10 mouse cellular contexts compared by ENCODE assay signal in genomic region chr13:47017259-47017658, GRCm38 (mm10). TPM values are rescaled to one million over a fixed set of nuclear protein-coding genes. Genes with fewer than 3 reads are reported as not detected.
DNase-seq lines count a peak whose midpoint lies in the region; ATAC-seq and TF ChIP-seq lines count a peak whose summit lies in the region.
"Had no signal": no experiment of that assay in that cellular context is flagged by ENCODE, and none has a peak within 500 bp of the region (broad histone marks: within the 10 kb centered on the region; RNA-seq: fewer than 3 reads in every experiment).

No protein-coding gene starts in this region.

- intact Hi-C loops in gastrocnemius, postnatal 14 days (cut with DNase I; ENCODE audit: low total_unique reads), result no loop called here

- no peaks in the 10 kb centered on the region for H3K9me3 ChIP-seq in liver, embryonic 14.5 days (ENCODE audit: control insufficient read depth, low read length)
- H3K9me3 ChIP-seq: neural tube, embryonic 12.5 days had no signal

- no peaks in the 10 kb centered on the region for H3K36me3 ChIP-seq in spleen, adult 2 months (ENCODE audit: control insufficient read depth, insufficient read depth, low read length)
- H3K36me3 ChIP-seq in liver, embryonic 14.5 days (replicated peaks; ENCODE audit: control insufficient read depth, insufficient read depth, low read depth), result no peaks in the 10 kb centered on the region
- H3K36me3 ChIP-seq: embryonic facial prominence, embryonic 12.5 days; neural tube, embryonic 12.5 days had no signal

- H3K4me3 ChIP-seq in spleen, adult 2 months (ENCODE audit: extremely low read depth, insufficient read depth, insufficient read length), result no peak overlapping the region
- no peak overlapping the region for H3K4me3 ChIP-seq in liver, embryonic 14.5 days (ENCODE audit: insufficient read depth in 1 of 2, low read depth in 2 of 2, low read length in 2 of 2)
- H3K4me3 ChIP-seq: embryonic facial prominence, embryonic 12.5 days; neural tube, embryonic 12.5 days had no signal

- H3K4me2 ChIP-seq in liver, embryonic 14.5 days (ENCODE audit: low read depth), result no peak overlapping the region
- H3K4me2 ChIP-seq: embryonic facial prominence, embryonic 12.5 days; neural tube, embryonic 12.5 days had no signal

- DNase-seq in spleen, adult 2 months (ENCODE audit: low read depth in 1 of 2, low spot score in 2 of 2), result no peak
- no peak for DNase-seq in spleen, adult 18-20 months
- peak; percentile 77 to 81 for DNase-seq in cerebellum, postnatal 14 days
- DNase-seq in gastrocnemius, postnatal 14 days, result peak; percentile 54
- DNase-seq in kidney, postnatal 14 days, result peak; percentile 61
- DNase-seq in liver, embryonic 14.5 days (ENCODE audit: low read depth in 3 of 3, low spot score in 3 of 3), result no peak
- peak; percentile 77 for DNase-seq in retina, postnatal 1 day
- DNase-seq in urinary bladder, postnatal 4 days (ENCODE audit: low spot score in 2 of 2), result peak; percentile 30 to 64

- TF ChIP-seq CTCF in spleen, adult 2 months (IDR thresholded peaks at IDR 0.05; ENCODE audit: extremely low read depth, insufficient read depth, insufficient read length, insufficient replicate concordance), result peak; percentile 38; the same call in 1 of the 2 replicates
- TF ChIP-seq CTCF in liver, embryonic 14.5 days (IDR thresholded peaks at IDR 0.05; ENCODE audit: low read depth), result peak; percentile 76

- ATAC-seq in liver, embryonic 14.5 days (ENCODE audit: insufficient read depth), result no peak

- WGBS in spleen, adult 2 months, result 52% methylated on average over 5 of the region's 5 CpGs
- 31% methylated on average over 5 of the region's 5 CpGs for WGBS in liver, embryonic 14.5 days (ENCODE audit: insufficient replicate concordance)

- no peak overlapping the region for H3K9ac ChIP-seq in liver, embryonic 14.5 days (replicated peaks)
- H3K9ac ChIP-seq: embryonic facial prominence, embryonic 12.5 days; neural tube, embryonic 12.5 days had no signal

- TF ChIP-seq EP300 in liver, embryonic 14.5 days (IDR thresholded peaks at IDR 0.05; ENCODE audit: low read depth), result no peak

- no peaks in the 10 kb centered on the region for H3K27me3 ChIP-seq in spleen, adult 2 months (ENCODE audit: control insufficient read depth, insufficient read depth, low read length)
- H3K27me3 ChIP-seq in liver, embryonic 14.5 days (ENCODE audit: control insufficient read depth, insufficient read depth, low read length), result no peaks in the 10 kb centered on the region

- peaks cover 7% of the 10 kb centered on the region for H3K4me1 ChIP-seq in spleen, adult 2 months (ENCODE audit: control insufficient read depth, insufficient read depth, insufficient read length)
- 0 out of 4 replicates have a peak, but pooled peaks cover 0 to 2% of the 10 kb centered on the region in 2 experiments for H3K4me1 ChIP-seq in liver, embryonic 14.5 days (replicated peaks; ENCODE audit: control insufficient read depth in 2 of 2, insufficient read depth in 2 of 2, low read length in 1 of 2)

- no peak overlapping the region for H3K27ac ChIP-seq in spleen, adult 2 months (ENCODE audit: insufficient read depth, low read length)
- no peak overlapping the region for H3K27ac ChIP-seq in liver, embryonic 14.5 days
- H3K27ac ChIP-seq: embryonic facial prominence, embryonic 12.5 days; neural tube, embryonic 12.5 days had no signal

- no peak for TF ChIP-seq POLR2A in spleen, adult 2 months (IDR thresholded peaks at IDR 0.05; ENCODE audit: low read depth, low read length)

RNA-seq across cellular contexts. Expression of gene Nhlrc1, which starts 2.6 kb away (rescaled TPM):
- 0.95 and 1.00 TPM in 2 replicates for polyA plus RNA-seq in spleen, adult 2 months (2012; rRNA removed)
- total RNA-seq in gastrocnemius, postnatal 14 days (2021), result 1 to 10 TPM; 2.8 to 3.8 TPM
- 0.34 and 0.46 TPM in 2 replicates for polyA plus RNA-seq in liver, embryonic 14.5 days (2012; rRNA removed)
- 0.50 and 0.71 TPM in 2 replicates for polyA plus RNA-seq in liver, embryonic 14.5 days (2014; fragmentation: Nextera tagmentation; extraction: Ambion mirVana)

RNA-seq across cellular contexts. Expression of gene Kdm1b, which starts 26.0 kb away (rescaled TPM):
- 5.3 and 7.3 TPM in 2 replicates for polyA plus RNA-seq in spleen, adult 2 months (2012; rRNA removed)
- 1 to 10 TPM; 5.8 to 6.3 TPM for total RNA-seq in gastrocnemius, postnatal 14 days (2021)
- 2.1 and 2.5 TPM in 2 replicates for polyA plus RNA-seq in liver, embryonic 14.5 days (2012; rRNA removed)
- 2.8 and 3.5 TPM in 2 replicates for polyA plus RNA-seq in liver, embryonic 14.5 days (2014; fragmentation: Nextera tagmentation; extraction: Ambion mirVana)

RNA-seq across cellular contexts. Expression of gene Tpmt, which starts 27.3 kb away (rescaled TPM):
- polyA plus RNA-seq in spleen, adult 2 months (2012; rRNA removed), result 0.52 and 0.57 TPM in 2 replicates
- total RNA-seq in gastrocnemius, postnatal 14 days (2021), result 1 to 10 TPM; 4.6 to 6.5 TPM
- 4.2 and 6.1 TPM in 2 replicates for polyA plus RNA-seq in liver, embryonic 14.5 days (2012; rRNA removed)
- 12.0 and 13.8 TPM in 2 replicates for polyA plus RNA-seq in liver, embryonic 14.5 days (2014; fragmentation: Nextera tagmentation; extraction: Ambion mirVana)

Comparison
In these comparisons a context has a peak if more than half of its experiments do, and no peak if none do; other contexts are left out.
1. DNase-seq: peak in cerebellum, postnatal 14 days (2 of 2), gastrocnemius, postnatal 14 days (single experiment), kidney, postnatal 14 days (single experiment), retina, postnatal 1 day (single experiment) and urinary bladder, postnatal 4 days (2 of 2); none in spleen, adult 2 months (0 of 2), spleen, adult 18-20 months (0 of 2) and liver, embryonic 14.5 days (0 of 3).